Mouse (Mus musculus) central nervous system, embryonic 18 days (tissue): ENCODE measurements around the gene 3300002I08Rik. TPM values are rescaled to one million over a fixed set of nuclear protein-coding genes. Genes with fewer than 3 reads are reported as not detected.

Source experiments
- polyA plus RNA-seq: library from polyadenylated mRNA; depleted of rRNA; stranded (reverse); fragments of >200 nt; gene quantifications from 2 replicates; pipeline ENCODE4 v1.2.3, GENCODE M21; 2012; rRNA removed

3300002I08Rik gene
- polyA plus RNA-seq: 6.3 and 6.8 TPM in 2 replicates

DNA sequence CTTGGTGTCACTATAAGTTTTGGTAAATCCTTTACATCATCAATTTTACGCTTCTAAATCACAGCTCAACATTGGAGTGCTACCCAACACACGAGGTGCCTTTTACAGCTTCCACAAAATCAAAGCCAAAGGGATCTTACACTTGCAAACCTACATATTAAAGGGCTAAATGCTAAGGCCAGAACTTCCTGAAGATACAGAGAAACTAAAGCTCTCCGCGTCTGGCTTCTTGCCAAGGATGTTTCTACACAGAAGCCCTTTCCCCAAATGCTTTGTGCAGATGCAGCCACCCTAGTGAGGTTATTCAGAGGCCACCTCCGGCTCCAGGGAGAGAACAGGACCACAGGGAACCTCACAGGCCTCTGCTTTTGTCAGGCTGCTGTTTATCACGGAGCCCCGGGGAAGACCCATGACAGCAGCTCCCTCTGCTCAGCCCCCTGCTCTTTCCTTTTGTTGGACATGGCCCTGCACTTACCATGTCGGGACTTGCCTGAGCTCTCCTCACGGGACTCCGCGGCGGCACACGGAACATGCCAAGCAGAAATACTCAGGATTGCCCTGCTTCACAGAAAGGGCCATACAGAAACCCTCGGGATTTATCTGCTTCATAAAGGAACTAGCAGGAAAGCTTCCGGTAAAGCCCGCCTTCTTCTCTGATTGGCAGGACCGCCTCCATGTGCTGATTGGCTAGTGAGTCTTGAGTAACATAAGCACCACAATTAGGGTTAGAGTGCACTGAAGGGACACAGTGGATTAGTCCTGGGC is at the start of gene 3300002I08Rik:
3300002I08Rik (minus strand) TSS at position 653 of the 765 bp plus-strand sequence.

GRCm38 (mm10) chr2:150323402-150323801 is 39.2 kb downstream of the 3300002I08Rik start, which contains the start of gene Gm10130:
TSS of gene Gm10130 (plus strand) at chr2:150323702.

Other genes with a start within 250 kb of the 3300002I08Rik start
- 3.9 and 4.0 TPM in 2 replicates for gene Zfp120, start 226.1 kb downstream of the 3300002I08Rik start, polyA plus RNA-seq
- gene Gm10770, start 183.1 kb downstream of the 3300002I08Rik start, polyA plus RNA-seq: not detected in 2 replicates
- gene Gm14139, start 181.0 kb downstream of the 3300002I08Rik start, polyA plus RNA-seq: not detected in 2 replicates
- 3.3 and 3.4 TPM in 2 replicates for gene Zfp937, start 144.7 kb downstream of the 3300002I08Rik start, polyA plus RNA-seq
- 0.92 and 1.2 TPM in 2 replicates for gene Gm21994, start 107.2 kb downstream of the 3300002I08Rik start, polyA plus RNA-seq
- gene Gm14124, start 105.2 kb downstream of the 3300002I08Rik start, polyA plus RNA-seq: 0.01 and 0.06 TPM in 2 replicates
- gene Gm10130, start 39.1 kb downstream of the 3300002I08Rik start, polyA plus RNA-seq: not detected in 2 replicates
- gene Zfp442, start 88.7 kb upstream of the 3300002I08Rik start, polyA plus RNA-seq: 1.8 and 1.9 TPM in 2 replicates
- gene Zfp345, start 122.3 kb upstream of the 3300002I08Rik start, polyA plus RNA-seq: 0.01 TPM in 1 of 2 replicates, not detected in the other
- gene Cst7, start 207.7 kb upstream of the 3300002I08Rik start, polyA plus RNA-seq: 0.12 TPM in 1 of 2 replicates, not detected in the other
- 50.7 and 51.0 TPM in 2 replicates for gene Apmap, start 245.8 kb upstream of the 3300002I08Rik start, polyA plus RNA-seq